Mouse (Mus musculus) liver, postnatal 0 days (tissue): ENCODE results near the gene Smpd4. TPM values are rescaled to one million over a fixed set of nuclear protein-coding genes. Genes with fewer than 3 reads are reported as not detected.

Experiments
- ATAC-seq: fragments of 200-750 bp; cut with Nextera tagmentation; 2 replicates; pipeline ENCODE4 v1.8.0; 2017; ENCODE audit warnings: mild to moderate bottlenecking, moderate library complexity
- DNase-seq: peaks from one replicate; pipeline ENCODE4 v3.0.0-alpha.2; 2016
- H3K27ac ChIP-seq: fragments of 300-500 bp; sonication (generic); 2 replicates; pipeline ENCODE4 v1.5.1; 2014; ENCODE audit warnings: antibody characterized with exemption, moderate library complexity, mild to moderate bottlenecking, low read depth
- H3K27me3 ChIP-seq: fragments of 300-500 bp; sonication (generic); 2 replicates; pipeline ENCODE4 v1.6.1; 2014; ENCODE audit warnings: low read length, control low read depth, mixed read lengths; ENCODE audit not compliant: insufficient read depth
- H3K36me3 ChIP-seq: fragments of 300-500 bp; sonication (generic); replicated peaks from 2 replicates; pipeline ENCODE4 v1.6.1; 2014; ENCODE audit warnings: mild to moderate bottlenecking, control low read depth, low read length, moderate library complexity, mixed read lengths; ENCODE audit not compliant: insufficient read depth
- H3K4me1 ChIP-seq: fragments of 300-500 bp; sonication (generic); 2 replicates; pipeline ENCODE4 v1.6.1; 2014; ENCODE audit warnings: antibody characterized with exemption, mild to moderate bottlenecking, control low read depth; ENCODE audit not compliant: insufficient read depth
- H3K4me2 ChIP-seq: fragments of 300-500 bp; sonication (generic); 2 replicates; pipeline ENCODE4 v1.6.1; 2014; ENCODE audit warnings: low read depth, mild to moderate bottlenecking, low read length, moderate library complexity, mixed read lengths
- H3K4me3 ChIP-seq: fragments of 300-500 bp; sonication (generic); 2 replicates; pipeline ENCODE4 v1.5.1; 2014; ENCODE audit warnings: low read depth, low read length
- H3K9ac ChIP-seq: fragments of 300-500 bp; sonication (generic); replicated peaks from 2 replicates; pipeline ENCODE4 v1.6.1; 2014; ENCODE audit warnings: mild to moderate bottlenecking, moderate library complexity
- H3K9me3 ChIP-seq: fragments of 300-500 bp; sonication (generic); 2 replicates; pipeline ENCODE4 v1.6.1; 2016; ENCODE audit warnings: mild to moderate bottlenecking, control low read depth, low read length, mixed read lengths
- CTCF ChIP-seq: sonication (generic); IDR thresholded peaks from 2 replicates; pipeline ENCODE4 v1.5.1; 2016; ENCODE audit warnings: antibody characterized with exemption, low read depth
- EP300 ChIP-seq: IDR thresholded peaks from 2 replicates; pipeline ENCODE4 v1.6.1; 2016; ENCODE audit warnings: antibody characterized with exemption, low read depth, mild to moderate bottlenecking
- WGBS: fragments of 180-500 bp; shearing (Covaris S2); extraction: QIAGEN DNeasy Blood & Tissue Kit; methylation state at CpG from one replicate; pipeline ENCODE4 v1.1.7; 2014; ENCODE audit not compliant: insufficient replicate concordance; 5-methylcytosine and 5-hydroxymethylcytosine counted together
- polyA plus RNA-seq: library from polyadenylated mRNA; unstranded; fragments of >200 nt; fragmentation: Nextera tagmentation; extraction: Ambion mirVana; gene quantifications from 2 replicates; pipeline ENCODE4 v1.2.1, GENCODE M21; 2015

Gene Smpd4
- polyA plus RNA-seq, 1 experiment from 2014 or later, result 7.3 TPM

DNA sequence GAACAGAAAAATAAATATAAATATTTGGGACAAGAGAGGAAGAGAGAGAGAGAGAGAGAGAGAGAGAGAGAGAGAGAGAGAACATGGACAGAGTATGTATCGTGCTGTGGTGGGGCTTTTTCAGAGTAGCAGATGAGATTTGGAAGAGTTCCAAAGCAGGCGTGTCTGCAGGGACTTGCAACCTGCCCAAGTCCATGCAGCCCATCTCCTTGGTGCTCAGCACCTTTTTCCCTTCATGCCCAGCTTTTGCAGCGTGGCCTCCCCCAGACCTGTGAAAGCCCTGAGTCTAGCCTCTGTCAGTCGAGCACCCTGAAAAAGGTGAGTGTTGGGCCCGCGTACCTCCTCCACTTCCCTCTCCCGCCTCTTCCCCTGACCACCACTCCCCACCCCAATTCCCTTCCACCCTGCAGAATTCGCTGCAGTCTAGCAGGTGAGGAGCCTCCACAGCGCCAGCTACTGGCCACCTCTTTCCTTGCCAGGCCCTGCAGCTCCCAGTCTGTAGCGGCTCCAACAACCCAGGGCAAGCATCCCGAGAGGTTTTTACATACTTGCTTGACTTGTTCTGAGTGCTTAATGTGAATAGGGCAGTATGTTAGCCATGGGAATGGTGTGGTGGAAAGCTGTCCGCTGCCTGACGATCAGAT, 1.1 kb upstream of the Smpd4 start:
- TF ChIP-seq EP300, result no peak
- peak; percentile 89 for TF ChIP-seq CTCF

DNA sequence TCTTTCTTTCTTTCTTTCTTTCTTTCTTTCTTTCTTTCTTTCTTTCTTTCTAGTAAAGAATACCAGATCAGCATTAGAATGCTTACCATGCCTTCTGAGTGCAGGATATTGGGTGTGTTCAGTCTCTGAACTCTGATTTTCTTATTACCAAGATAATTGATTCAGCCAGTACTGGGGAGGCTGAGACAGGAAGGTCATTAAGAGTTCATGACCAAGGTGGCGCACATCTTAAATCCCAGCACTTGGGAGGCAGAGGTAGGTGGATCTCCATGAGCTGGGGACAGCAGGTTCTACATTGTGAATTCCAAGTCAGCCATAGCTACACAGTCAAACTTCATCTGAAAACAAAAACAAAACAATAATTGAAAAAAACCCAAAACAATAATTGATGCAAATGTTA, 2.8 kb downstream of the Smpd4 start:
- H3K27ac ChIP-seq, result no peak overlapping the region
- H3K36me3 ChIP-seq, result peaks cover 27% of the 10 kb centered on the region
- no peaks in the 10 kb centered on the region for H3K9me3 ChIP-seq
- H3K4me3 ChIP-seq, result no peak overlapping the region
- TF ChIP-seq EP300 (no peak), CTCF (no peak)
- WGBS, result 85% methylated on average over 1 of the region's 1 CpGs
- ATAC-seq, result no peak
- H3K4me1 ChIP-seq, result peaks cover 14% of the 10 kb centered on the region
- H3K27me3 ChIP-seq, result no peaks in the 10 kb centered on the region
- H3K4me2 ChIP-seq, result no peak overlapping the region
- H3K9ac ChIP-seq, result no peak overlapping the region
- DNase-seq, result no peak

More for the DNA sequence above, 1.1 kb upstream of the Smpd4 start:
- Histone ChIP-seq H3K4me2 (peak overlapping the region; percentile 24; the same call in 1 of the 2 replicates), H3K4me3 (no peak overlapping the region), H3K4me1 (peaks cover 14% of the 10 kb centered on the region), H3K36me3 (no peaks in the 10 kb centered on the region), H3K27me3 (no peaks in the 10 kb centered on the region), H3K9ac (no peak overlapping the region), H3K27ac (no peak overlapping the region), H3K9me3 (no peaks in the 10 kb centered on the region)
- ATAC-seq, result peak; percentile 54
- DNase-seq, result peak; percentile 71
- 23% methylated on average over 13 of the region's 13 CpGs for WGBS

DNA sequence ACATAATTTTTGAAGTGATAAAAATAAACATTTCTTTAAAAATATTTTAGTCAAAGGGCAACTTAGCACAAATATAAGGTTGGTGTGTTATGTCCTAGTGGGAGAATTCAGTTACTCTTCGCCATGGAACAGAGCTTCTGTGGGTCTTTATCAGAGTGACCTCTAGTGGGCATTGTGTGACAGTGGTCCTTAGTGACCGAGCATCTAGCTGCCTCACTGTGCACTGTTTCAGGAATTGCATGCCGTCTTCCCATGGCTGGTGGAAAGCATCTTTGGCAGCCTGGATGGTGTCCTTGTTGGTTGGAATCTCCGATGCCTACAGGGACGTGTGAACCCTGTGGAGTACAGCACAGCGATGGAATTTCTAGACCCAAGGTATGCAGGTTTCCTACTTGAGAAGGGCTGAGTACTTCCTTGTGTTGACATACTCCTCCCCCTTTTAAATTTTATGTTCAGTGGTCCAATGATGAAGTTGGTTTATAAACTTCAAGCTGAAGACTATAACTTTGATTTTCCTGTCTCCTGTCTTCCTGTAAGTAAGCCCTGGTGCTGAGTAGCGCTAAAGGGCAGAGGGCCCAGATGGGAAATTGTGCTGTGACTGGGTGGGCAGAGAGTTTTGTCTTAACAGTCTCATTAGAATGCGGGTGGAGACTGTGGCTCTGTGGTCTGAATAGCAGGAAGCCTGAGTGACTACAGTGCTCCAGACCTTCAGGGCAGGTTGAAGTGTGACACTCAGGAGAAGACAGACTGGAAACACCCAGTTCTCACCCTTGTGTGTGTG, 6.5 kb downstream of the Smpd4 start:
- peaks cover 60% of the 10 kb centered on the region for H3K36me3 ChIP-seq

DNA sequence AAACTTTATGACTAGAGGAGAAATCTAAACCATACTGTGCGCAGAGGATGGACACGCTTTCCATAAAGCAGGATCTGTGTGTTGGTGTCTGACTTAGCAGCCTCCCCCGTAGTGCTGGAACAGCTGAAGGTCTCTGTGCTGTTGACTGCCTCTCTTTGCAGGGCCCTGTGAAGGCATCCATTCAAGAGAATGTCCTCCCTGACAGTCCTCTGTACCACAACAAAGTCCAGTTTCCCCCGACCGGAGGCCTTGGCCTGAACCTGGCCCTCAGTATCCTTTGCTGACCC, 7.1 kb downstream of the Smpd4 start:
- Histone ChIP-seq H3K36me3 (peaks cover 63% of the 10 kb centered on the region), H3K4me3 (no peak overlapping the region), H3K27me3 (no peaks in the 10 kb centered on the region), H3K9ac (no peak overlapping the region), H3K27ac (no peak overlapping the region), H3K9me3 (no peaks in the 10 kb centered on the region), H3K4me1 (no peaks in the 10 kb centered on the region), H3K4me2 (no peak overlapping the region)
- TF ChIP-seq EP300 (no peak), CTCF (no peak)
- DNase-seq, result no peak
- no peak for ATAC-seq
- WGBS, result 93% methylated on average over 5 of the region's 5 CpGs

More for the DNA sequence above, 6.5 kb downstream of the Smpd4 start:
- no peak overlapping the region for H3K4me2 ChIP-seq
- no peak overlapping the region for H3K27ac ChIP-seq
- TF ChIP-seq CTCF (peak; percentile 73), EP300 (no peak)
- no peaks in the 10 kb centered on the region for H3K9me3 ChIP-seq
- H3K4me3 ChIP-seq, result no peak overlapping the region
- ATAC-seq (no peak), DNase-seq (no peak)
- WGBS, result 71% methylated on average over 8 of the region's 8 CpGs
- H3K27me3 ChIP-seq, result no peaks in the 10 kb centered on the region
- H3K9ac ChIP-seq, result no peak overlapping the region
- H3K4me1 ChIP-seq, result no peaks in the 10 kb centered on the region

DNA sequence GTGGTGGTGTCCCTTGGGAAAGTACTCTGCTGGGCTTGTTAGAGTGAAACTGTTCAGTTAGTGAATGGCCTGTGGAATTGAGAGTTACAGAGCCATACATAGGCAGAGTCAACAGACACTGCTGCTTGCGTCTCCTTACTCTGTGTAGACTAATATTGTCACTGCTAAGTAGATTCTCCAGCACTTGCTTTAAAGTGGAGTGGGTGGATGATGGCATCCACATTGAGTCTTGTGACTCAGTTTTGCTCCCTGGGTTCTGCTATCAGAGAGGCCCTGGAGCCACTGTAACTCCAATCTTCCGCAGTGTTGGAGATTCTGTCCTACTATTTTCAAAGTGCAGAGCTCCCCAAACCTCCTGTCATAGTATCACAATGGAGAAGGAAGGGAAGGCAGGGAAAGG, 13.4 kb downstream of the Smpd4 start:
- peaks cover 65% of the 10 kb centered on the region for H3K36me3 ChIP-seq
- WGBS, result 94% methylated on average over 2 of the region's 2 CpGs
- no peak for DNase-seq

GRCm38 (mm10) chr16:17633481-17634181, 14.5 kb downstream of the Smpd4 start:
- DNase-seq, result no peak
- Histone ChIP-seq H3K27me3 (no peaks in the 10 kb centered on the region), H3K9ac (no peak overlapping the region), H3K4me3 (no peak overlapping the region), H3K36me3 (peaks cover 55% of the 10 kb centered on the region), H3K27ac (no peak overlapping the region), H3K4me1 (peaks cover 16% of the 10 kb centered on the region), H3K9me3 (no peaks in the 10 kb centered on the region), H3K4me2 (no peak overlapping the region)
- WGBS, result 72% methylated on average over 8 of the region's 8 CpGs
- ATAC-seq, result no peak
- TF ChIP-seq EP300 (no peak), CTCF (peak; percentile 66)

More for the DNA sequence above, 13.4 kb downstream of the Smpd4 start:
- Histone ChIP-seq H3K27me3 (no peaks in the 10 kb centered on the region), H3K4me1 (peaks cover 13% of the 10 kb centered on the region), H3K27ac (no peak overlapping the region), H3K9ac (no peak overlapping the region), H3K4me2 (no peak overlapping the region), H3K4me3 (no peak overlapping the region), H3K9me3 (no peaks in the 10 kb centered on the region)
- no peak for ATAC-seq
- TF ChIP-seq CTCF, result no peak
